Mouse (Mus musculus) stomach, embryonic 15.5 days (tissue): ENCODE results near the gene Tst. TPM values are rescaled to one million over a fixed set of nuclear protein-coding genes. Genes with fewer than 3 reads are reported as not detected.
A peak's percentile ranks its signal among the peaks of the same experiment; 100 is the strongest.

Source experiments
- ATAC-seq: fragments of 200-750 bp; cut with Nextera tagmentation; 2 replicates; pipeline ENCODE4 v1.8.0; 2017; ENCODE audit warnings: low read depth, moderate number of reproducible peaks, moderate TSS enrichment; ENCODE audit not compliant: insufficient read depth, low FRiP score
- H3K27ac ChIP-seq: fragments of 300-500 bp; sonication (generic); 2 replicates; pipeline ENCODE4 v1.5.1; 2015; ENCODE audit warnings: mild to moderate bottlenecking, inconsistent platforms
- H3K27me3 ChIP-seq: fragments of 300-500 bp; sonication (generic); replicated peaks from 2 replicates; pipeline ENCODE4 v1.6.1; 2015; ENCODE audit warnings: inconsistent platforms
- H3K36me3 ChIP-seq: fragments of 300-500 bp; sonication (generic); 2 replicates; pipeline ENCODE4 v1.6.1; 2015; ENCODE audit warnings: inconsistent platforms
- H3K4me1 ChIP-seq: fragments of 300-500 bp; sonication (generic); 2 replicates; pipeline ENCODE4 v1.6.1; 2015; ENCODE audit warnings: inconsistent platforms
- H3K4me2 ChIP-seq: fragments of 300-500 bp; sonication (generic); 2 replicates; pipeline ENCODE4 v1.6.1; 2015; ENCODE audit warnings: mild to moderate bottlenecking, inconsistent platforms
- H3K4me3 ChIP-seq: fragments of 300-500 bp; sonication (generic); replicated peaks from 2 replicates; pipeline ENCODE4 v1.5.1; 2015; ENCODE audit warnings: inconsistent platforms
- H3K9ac ChIP-seq: fragments of 300-500 bp; sonication (generic); 2 replicates; pipeline ENCODE4 v1.6.1; 2015; ENCODE audit warnings: inconsistent platforms
- H3K9me3 ChIP-seq: fragments of 300-500 bp; sonication (generic); 2 replicates; pipeline ENCODE4 v1.6.1; 2016; ENCODE audit warnings: inconsistent platforms
- WGBS: fragments of 180-500 bp; shearing (Covaris S2); methylation state at CpG from one replicate; pipeline ENCODE4 v1.1.7; 2015; 5-methylcytosine and 5-hydroxymethylcytosine counted together
- polyA plus RNA-seq: library from polyadenylated mRNA; unstranded; fragments of >200 nt; fragmentation: Nextera tagmentation; extraction: Ambion mirVana; gene quantifications from 2 replicates; pipeline ENCODE4 v1.2.1, GENCODE M21; 2015

Gene Tst
- polyA plus RNA-seq, 1 experiment from 2014 or later, result 89.8 TPM

- WGBS, result under 1% methylated on average over 52 of the region's 52 CpGs
These were observed 22.9 kb upstream of the Tst start, which contains the start of gene Kctd17 for GRCm38 (mm10) chr15:78428391-78429138. TSS of gene Kctd17 (plus strand) at chr15:78428564.

DNA sequence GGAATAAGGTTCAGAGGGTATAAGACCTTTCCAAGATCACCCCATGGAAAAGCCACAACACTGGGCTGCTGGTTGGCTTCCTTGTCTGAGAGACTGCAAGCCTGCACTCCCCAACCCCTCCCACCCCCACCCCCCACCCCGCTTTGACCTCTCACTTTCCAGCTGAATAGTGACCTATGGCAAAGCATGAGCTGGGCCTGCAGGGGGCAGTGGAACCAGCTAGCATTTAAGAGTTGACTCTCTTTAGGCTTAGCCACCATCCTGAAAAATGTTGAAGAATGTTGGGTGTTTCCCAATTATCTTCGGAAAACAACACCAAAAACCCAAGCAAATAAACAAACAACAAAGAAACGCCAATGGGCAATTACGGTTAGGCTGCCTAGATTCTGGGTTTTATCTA, 19.5 kb upstream of the Tst start:
- Histone ChIP-seq H3K4me3 (no peak overlapping the region), H3K4me2 (no peak overlapping the region), H3K9me3 (no peaks in the 10 kb centered on the region), H3K4me1 (peaks cover 14% of the 10 kb centered on the region; the same call in 1 of the 2 replicates), H3K9ac (no peak overlapping the region), H3K27ac (no peak overlapping the region), H3K27me3 (peaks cover 8% of the 10 kb centered on the region; the same call in 1 of the 2 replicates), H3K36me3 (no peaks in the 10 kb centered on the region)
- 58% methylated on average over 4 of the region's 4 CpGs for WGBS
- no peak for ATAC-seq

More at GRCm38 (mm10) chr15:78428391-78429138, 22.9 kb upstream of the Tst start, which contains the start of gene Kctd17:
- ATAC-seq, result peak; percentile 76
- Histone ChIP-seq H3K36me3 (0 out of 2 replicates have a peak, but pooled peaks cover 2% of the 10 kb centered on the region), H3K9ac (peak within 1 kb of the TSS; percentile 49), H3K4me1 (peaks cover 10% of the 10 kb centered on the region; the same call in 1 of the 2 replicates), H3K4me3 (peak within 1 kb of the TSS; percentile 71), H3K27me3 (peaks cover 8% of the 10 kb centered on the region; the same call in 1 of the 2 replicates), H3K4me2 (peak within 1 kb of the TSS; percentile 79), H3K27ac (peak within 1 kb of the TSS; percentile 60), H3K9me3 (no peaks in the 10 kb centered on the region)

- Histone ChIP-seq H3K9me3 (no peaks in the 10 kb centered on the region), H3K27ac (no peak overlapping the region), H3K36me3 (no peaks in the 10 kb centered on the region), H3K27me3 (peaks cover 8% of the 10 kb centered on the region; the same call in 1 of the 2 replicates), H3K4me3 (no peak overlapping the region), H3K9ac (no peak overlapping the region), H3K4me2 (no peak overlapping the region), H3K4me1 (peaks cover 10% of the 10 kb centered on the region; the same call in 1 of the 2 replicates)
- ATAC-seq, result no peak
- WGBS, result 19% methylated on average over 11 of the region's 11 CpGs
These were observed 18.8 kb upstream of the Tst start for GRCm38 (mm10) chr15:78424507-78424906.

DNA sequence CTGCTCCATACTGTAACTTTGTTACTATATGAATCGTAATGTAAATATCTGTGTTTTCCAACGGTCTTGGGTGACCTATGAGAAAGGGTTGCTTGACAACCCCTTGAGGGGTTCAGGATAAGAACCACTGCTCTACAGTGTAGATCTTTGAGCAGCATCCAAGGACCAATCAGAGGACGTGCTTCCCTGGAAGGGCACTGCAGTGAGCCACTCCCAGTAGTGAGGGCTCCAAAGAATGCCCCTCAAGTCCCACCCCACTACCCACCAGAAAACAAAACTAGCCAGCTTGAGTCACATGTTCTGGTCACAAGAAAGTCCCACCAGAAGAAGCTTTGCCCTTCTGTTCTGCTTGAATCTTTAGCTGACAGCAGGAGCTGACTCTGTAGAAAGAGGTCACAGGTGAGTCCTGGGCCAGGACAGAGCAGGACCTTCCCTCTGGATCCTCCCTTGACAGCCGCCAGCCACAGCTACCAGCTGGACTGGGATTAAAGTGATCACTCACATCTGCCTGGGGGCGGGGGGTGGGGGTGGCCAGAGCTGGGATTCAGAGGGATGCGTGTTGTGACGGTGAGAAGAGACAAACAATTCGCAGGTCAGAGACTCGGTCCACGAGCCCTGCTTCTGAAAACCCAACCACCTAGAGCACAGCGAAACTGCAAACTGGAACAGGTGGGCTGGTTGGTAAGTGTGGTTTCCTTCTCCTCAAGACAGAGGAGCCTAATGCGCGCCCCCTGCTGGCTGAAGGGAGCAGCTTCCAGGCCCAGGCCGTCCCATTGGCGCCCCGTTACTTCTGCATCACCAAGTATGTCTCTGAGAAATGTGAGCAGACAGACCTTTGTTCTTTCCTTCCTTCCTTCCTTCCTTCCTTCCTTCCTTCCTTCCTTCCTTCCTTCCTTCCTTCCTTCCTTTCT, 16.6 kb upstream of the Tst start:
- Histone ChIP-seq H3K9ac (no peak overlapping the region), H3K27me3 (peaks cover 8% of the 10 kb centered on the region; the same call in 1 of the 2 replicates), H3K4me3 (no peak overlapping the region), H3K27ac (no peak overlapping the region), H3K4me2 (peak overlapping the region; percentile 36), H3K9me3 (no peaks in the 10 kb centered on the region), H3K4me1 (peaks cover 4% of the 10 kb centered on the region; the same call in 1 of the 2 replicates), H3K36me3 (no peaks in the 10 kb centered on the region)
- WGBS, result 14% methylated on average over 16 of the region's 16 CpGs
- ATAC-seq, result peak; percentile 73; the same call in 1 of the 2 replicates

DNA sequence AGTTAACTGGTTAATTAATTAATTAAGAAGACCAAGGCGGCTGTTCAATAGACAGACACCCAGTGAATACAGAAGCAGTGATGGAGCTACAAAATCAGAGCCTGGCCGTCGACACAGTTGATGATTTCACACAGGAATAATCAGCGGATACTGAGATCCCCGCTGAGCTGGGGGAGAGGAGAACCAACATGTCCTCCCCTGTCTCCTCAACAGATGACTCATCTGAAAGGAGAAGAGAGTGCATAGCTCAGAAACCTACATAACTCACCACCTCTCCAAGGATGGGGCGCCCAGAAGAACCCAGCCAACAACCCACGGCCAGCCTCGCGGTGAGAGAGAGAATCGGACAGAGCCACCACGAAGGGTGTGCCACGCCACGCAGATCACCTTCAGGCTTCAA, 14.7 kb upstream of the Tst start:
- no peak for ATAC-seq
- H3K27ac ChIP-seq, result no peak overlapping the region
- H3K27me3 ChIP-seq, result peaks cover 8% of the 10 kb centered on the region; the same call in 1 of the 2 replicates
- H3K9ac ChIP-seq, result no peak overlapping the region
- no peaks in the 10 kb centered on the region for H3K36me3 ChIP-seq
- no peaks in the 10 kb centered on the region for H3K9me3 ChIP-seq
- 83% methylated on average over 13 of the region's 13 CpGs for WGBS
- no peak overlapping the region for H3K4me2 ChIP-seq
- peaks cover 7% of the 10 kb centered on the region; the same call in 1 of the 2 replicates for H3K4me1 ChIP-seq
- no peak overlapping the region for H3K4me3 ChIP-seq

DNA sequence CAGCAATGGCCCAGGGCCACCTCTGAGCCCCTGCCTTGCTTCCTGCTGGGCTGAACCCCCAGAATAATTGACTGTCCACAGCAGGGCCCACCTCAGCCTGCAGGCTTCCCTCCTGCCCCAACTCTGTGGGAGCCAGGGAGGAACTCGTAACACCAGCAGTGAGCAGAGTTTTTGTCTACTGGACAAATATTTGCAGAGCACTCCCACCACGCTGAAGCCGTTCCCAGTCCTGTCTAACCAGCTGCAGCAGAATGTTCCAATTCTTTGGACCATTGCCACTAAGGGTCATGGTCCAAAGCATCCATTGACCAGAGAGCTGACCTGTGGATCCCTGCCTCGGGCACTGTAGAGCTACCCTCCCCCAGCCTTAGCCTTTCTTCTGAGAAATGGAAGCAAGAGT, 11.2 kb upstream of the Tst start:
- Histone ChIP-seq H3K27ac (peak overlapping the region; percentile 88), H3K9ac (no peak overlapping the region), H3K27me3 (no peaks in the 10 kb centered on the region), H3K4me2 (no peak overlapping the region), H3K4me1 (peaks cover 4% of the 10 kb centered on the region; the same call in 1 of the 2 replicates), H3K36me3 (no peaks in the 10 kb centered on the region), H3K9me3 (no peaks in the 10 kb centered on the region), H3K4me3 (no peak overlapping the region)
- ATAC-seq, result peak; percentile 33
- 18% methylated on average over 4 of the region's 4 CpGs for WGBS

GRCm38 (mm10) chr15:78414157-78414556, 8.4 kb upstream of the Tst start:
- Histone ChIP-seq H3K27ac (0 out of 2 replicates have a peak overlapping the region, but pooled peaks have one; percentile 12), H3K36me3 (no peaks in the 10 kb centered on the region), H3K4me2 (no peak overlapping the region), H3K27me3 (peaks cover 16% of the 10 kb centered on the region; the same call in 1 of the 2 replicates), H3K9ac (no peak overlapping the region), H3K4me3 (no peak overlapping the region), H3K4me1 (peaks cover 9% of the 10 kb centered on the region), H3K9me3 (no peaks in the 10 kb centered on the region)
- WGBS, result 86% methylated on average over 8 of the region's 8 CpGs
- ATAC-seq, result no peak

DNA sequence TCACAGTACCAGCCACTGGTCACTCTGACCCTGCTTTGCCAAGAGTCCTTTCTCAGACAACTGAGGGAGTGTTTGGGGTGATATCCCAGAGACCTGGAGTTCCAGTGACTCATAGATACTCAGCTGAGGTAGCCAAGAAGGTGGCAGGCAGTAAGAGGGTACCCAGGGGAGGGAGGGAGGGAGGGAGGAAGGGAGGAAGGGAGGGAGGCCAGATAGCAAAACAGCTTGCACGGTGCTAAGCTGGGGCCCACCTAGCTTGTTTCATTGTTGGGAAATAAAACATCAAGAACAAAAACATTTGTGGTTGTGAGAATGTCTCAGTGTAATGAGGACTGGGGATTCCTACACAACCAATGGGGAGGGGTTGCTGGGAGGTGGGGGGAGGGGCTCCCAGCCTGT, 8.0 kb upstream of the Tst start:
- Histone ChIP-seq H3K27ac (0 out of 2 replicates have a peak overlapping the region, but pooled peaks have one; percentile 12), H3K9ac (no peak overlapping the region), H3K36me3 (no peaks in the 10 kb centered on the region), H3K4me1 (peaks cover 9% of the 10 kb centered on the region), H3K4me3 (no peak overlapping the region), H3K9me3 (no peaks in the 10 kb centered on the region), H3K4me2 (no peak overlapping the region), H3K27me3 (peaks cover 16% of the 10 kb centered on the region; the same call in 1 of the 2 replicates)
- 38% methylated on average over 1 of the region's 1 CpGs for WGBS
- ATAC-seq, result no peak

DNA sequence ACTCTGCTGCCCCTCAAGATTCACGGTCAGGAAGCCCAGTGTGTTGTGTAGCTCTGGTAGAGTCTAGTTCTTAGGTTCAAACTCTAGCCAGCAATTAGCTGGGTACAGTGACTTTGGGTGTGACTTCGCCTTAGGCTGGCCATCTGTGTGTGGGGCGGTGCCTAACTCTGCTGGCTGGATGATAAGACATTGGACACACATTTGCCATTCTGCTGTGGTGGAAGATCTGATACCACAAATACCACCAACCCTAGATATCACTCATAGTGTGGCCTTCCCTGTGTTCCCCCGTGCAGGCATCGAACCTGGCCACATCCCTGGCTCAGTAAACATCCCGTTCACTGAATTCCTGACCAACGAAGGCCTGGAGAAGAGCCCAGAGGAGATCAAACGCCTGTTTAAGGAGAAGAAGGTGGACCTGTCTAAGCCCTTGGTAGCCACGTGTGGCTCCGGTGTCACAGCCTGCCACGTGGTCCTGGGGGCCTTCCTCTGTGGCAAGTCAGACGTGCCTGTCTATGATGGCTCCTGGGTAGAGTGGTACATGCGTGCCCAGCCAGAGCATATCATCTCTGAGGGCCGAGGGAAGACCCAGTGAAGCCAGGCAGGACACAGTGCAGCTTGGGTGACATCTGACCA, 7.5 kb upstream of the Tst start:
- H3K27ac ChIP-seq, result no peak overlapping the region

DNA sequence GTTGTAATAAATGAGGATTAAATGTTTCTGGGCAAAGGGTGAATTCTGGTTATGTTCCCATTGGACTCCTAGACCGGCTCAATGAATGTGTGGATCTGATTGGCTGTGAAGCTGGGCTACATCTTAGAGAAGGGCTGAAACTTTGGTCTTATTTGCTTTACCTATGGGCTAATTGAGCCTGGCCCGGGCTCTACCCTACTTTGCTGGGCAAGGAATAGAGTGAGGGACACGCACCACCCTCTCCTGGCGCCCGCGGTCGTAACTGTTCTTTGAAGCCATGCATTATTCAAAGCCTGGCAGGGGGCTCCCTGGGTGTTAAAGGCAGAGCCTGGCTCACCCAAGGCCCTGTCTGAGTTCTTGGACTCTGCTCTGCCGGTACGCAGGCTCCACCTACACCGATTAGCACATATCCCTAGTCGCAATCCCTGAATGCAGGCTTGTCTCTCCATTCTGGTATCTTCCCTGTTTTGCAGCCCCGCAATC, 3.9 kb upstream of the Tst start:
- no peaks in the 10 kb centered on the region for H3K9me3 ChIP-seq
- peaks cover 16% of the 10 kb centered on the region; the same call in 1 of the 2 replicates for H3K27me3 ChIP-seq
- H3K4me3 ChIP-seq, result peak overlapping the region; percentile 20
- H3K4me1 ChIP-seq, result peaks cover 23% of the 10 kb centered on the region
- 30% methylated on average over 12 of the region's 12 CpGs for WGBS
- no peak overlapping the region for H3K9ac ChIP-seq
- H3K36me3 ChIP-seq, result no peaks in the 10 kb centered on the region
- ATAC-seq, result no peak
- H3K27ac ChIP-seq, result no peak overlapping the region
- H3K4me2 ChIP-seq, result peak overlapping the region; percentile 47

More for the DNA sequence above, 7.5 kb upstream of the Tst start:
- ATAC-seq, result peak; percentile 85
- Histone ChIP-seq H3K4me2 (no peak overlapping the region), H3K9me3 (no peaks in the 10 kb centered on the region), H3K9ac (no peak overlapping the region), H3K27me3 (peaks cover 16% of the 10 kb centered on the region; the same call in 1 of the 2 replicates), H3K4me1 (peaks cover 9% of the 10 kb centered on the region), H3K36me3 (no peaks in the 10 kb centered on the region), H3K4me3 (no peak overlapping the region)
- WGBS, result 81% methylated on average over 14 of the region's 14 CpGs
